Mouse (Mus musculus): Measurements from ENCODE around the gene Itgad. TPM values are rescaled to one million over a fixed set of nuclear protein-coding genes. Genes with fewer than 3 reads are reported as not detected.
"Not testable (repeated sequence)": the region's sequence is repeated elsewhere in the genome, so short reads cannot be mapped to it uniquely, and the experiment has no call there.

Gene Itgad
- polyA plus RNA-seq, 1 experiment from 2014 or later, result 0.63 TPM

DNA sequence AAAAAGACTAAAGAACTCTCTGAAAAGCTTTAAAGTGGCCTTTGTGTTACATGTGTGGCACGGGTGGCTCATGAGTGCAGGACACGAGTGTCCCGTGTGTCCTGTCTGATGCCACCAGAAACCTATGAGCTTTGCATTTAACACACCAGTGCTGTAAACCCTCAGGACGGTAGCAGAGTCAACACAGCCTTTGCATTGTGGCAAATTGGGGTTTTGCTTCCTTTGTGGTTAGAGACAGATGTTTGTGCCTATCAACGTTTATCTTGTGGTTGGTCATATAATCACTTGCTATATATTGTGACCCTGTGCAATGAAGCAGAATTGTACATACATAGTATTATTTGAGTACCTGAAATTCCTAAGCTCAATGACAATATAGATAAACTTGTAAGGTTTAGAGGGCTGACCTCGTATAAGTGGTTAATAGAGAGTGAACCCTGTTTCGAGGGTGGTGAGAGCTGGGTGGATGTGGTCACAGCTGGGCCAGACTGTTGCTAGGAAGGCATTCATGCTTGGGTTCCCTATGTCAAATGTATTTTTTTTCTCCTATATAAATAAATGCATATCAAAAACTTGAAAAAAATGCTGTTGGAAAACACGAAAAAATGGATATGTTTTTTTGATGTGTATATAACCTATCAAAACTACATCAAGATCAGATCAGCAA, 4.6 kb downstream of the Itgad start:
- not testable (repeated sequence) for H3K36me3 ChIP-seq (ENCODE audit: control insufficient read depth, insufficient read depth); H3K27ac ChIP-seq (ENCODE audit: low read length); ATAC-seq (replicated peaks; ENCODE audit: extremely low read depth, insufficient read depth, low FRiP score); H3K4me1 ChIP-seq (ENCODE audit: control insufficient read depth, insufficient read depth, low read length); H3K4me3 ChIP-seq (ENCODE audit: low read length); H3K9me3 ChIP-seq (replicated peaks; ENCODE audit: control insufficient read depth, low read length); H3K4me2 ChIP-seq (ENCODE audit: low read depth, low read length); H3K9ac ChIP-seq (ENCODE audit: low read length); H3K27me3 ChIP-seq (ENCODE audit: control insufficient read depth, insufficient read depth, low read length)
- 69% methylated on average over 7 of the region's 8 CpGs for WGBS

GRCm38 (mm10) chr7:128164001-128164400, 9.8 kb downstream of the Itgad start:
- WGBS, result 92% methylated on average over 4 of the region's 4 CpGs
- H3K4me2 ChIP-seq (ENCODE audit: low read depth, low read length), result no peak overlapping the region
- no peak overlapping the region for H3K27ac ChIP-seq (ENCODE audit: low read length)
- H3K9me3 ChIP-seq (replicated peaks; ENCODE audit: control insufficient read depth, low read length), result no peaks in the 10 kb centered on the region
- H3K9ac ChIP-seq (ENCODE audit: low read length), result no peak overlapping the region
- H3K27me3 ChIP-seq (ENCODE audit: control insufficient read depth, insufficient read depth, low read length), result no peaks in the 10 kb centered on the region
- ATAC-seq (replicated peaks; ENCODE audit: extremely low read depth, insufficient read depth, low FRiP score), result no peak
- H3K4me1 ChIP-seq (ENCODE audit: control insufficient read depth, insufficient read depth, low read length), result no peaks in the 10 kb centered on the region
- no peaks in the 10 kb centered on the region for H3K36me3 ChIP-seq (ENCODE audit: control insufficient read depth, insufficient read depth)
- H3K4me3 ChIP-seq (ENCODE audit: low read length), result no peak overlapping the region

DNA sequence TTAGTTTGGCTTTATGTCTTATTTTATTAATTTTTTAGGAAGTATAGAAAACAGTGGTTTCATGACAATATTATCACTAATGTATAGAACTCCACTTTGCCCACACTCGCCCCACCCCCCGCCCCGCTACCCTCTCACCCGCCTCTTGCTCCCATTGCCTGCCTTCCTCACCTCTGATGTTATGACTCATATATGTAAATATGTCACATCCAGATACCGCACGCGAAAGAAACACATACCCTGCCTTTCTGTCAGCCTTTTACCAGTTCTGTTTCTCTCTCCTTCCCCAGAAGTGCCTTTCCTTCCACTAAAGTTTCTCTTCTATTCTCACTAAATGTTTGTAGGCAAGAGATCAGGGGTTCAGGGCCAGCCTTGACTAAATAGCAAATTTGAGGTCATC, 12.2 kb downstream of the Itgad start:
- ATAC-seq (replicated peaks; ENCODE audit: extremely low read depth, insufficient read depth, low FRiP score), result no peak
- Histone ChIP-seq H3K9me3 (replicated peaks; ENCODE audit: control insufficient read depth, low read length) (no peaks in the 10 kb centered on the region), H3K27me3 (ENCODE audit: control insufficient read depth, insufficient read depth, low read length) (no peaks in the 10 kb centered on the region), H3K9ac (ENCODE audit: low read length) (no peak overlapping the region), H3K4me2 (ENCODE audit: low read depth, low read length) (no peak overlapping the region), H3K4me1 (ENCODE audit: control insufficient read depth, insufficient read depth, low read length) (no peaks in the 10 kb centered on the region), H3K36me3 (ENCODE audit: control insufficient read depth, insufficient read depth) (no peaks in the 10 kb centered on the region), H3K27ac (ENCODE audit: low read length) (no peak overlapping the region), H3K4me3 (ENCODE audit: low read length) (no peak overlapping the region)
- WGBS, result 63% methylated on average over 7 of the region's 7 CpGs

DNA sequence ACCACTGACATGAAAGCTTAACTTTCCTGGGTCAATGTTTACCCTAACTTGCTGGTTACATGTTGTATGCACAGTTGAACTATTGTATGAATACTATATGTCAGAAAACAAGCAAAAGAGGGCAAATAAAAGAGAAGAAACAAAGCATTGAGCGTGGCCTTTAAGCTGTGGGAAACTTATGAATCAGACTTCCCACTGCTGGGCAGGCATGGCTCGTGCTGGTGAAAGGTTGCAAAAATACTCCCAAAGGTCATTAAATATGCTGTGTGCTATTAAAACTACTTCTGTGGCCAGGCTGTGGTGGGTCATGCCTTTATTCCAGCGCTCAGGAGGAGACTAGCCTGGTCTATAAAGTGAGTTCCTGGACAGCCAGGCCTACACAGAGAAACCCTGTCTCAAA, 15.8 kb downstream of the Itgad start:
- Histone ChIP-seq H3K4me1 (ENCODE audit: control insufficient read depth, insufficient read depth, low read length) (no peaks in the 10 kb centered on the region), H3K27ac (ENCODE audit: low read length) (no peak overlapping the region), H3K36me3 (ENCODE audit: control insufficient read depth, insufficient read depth) (no peaks in the 10 kb centered on the region), H3K9me3 (replicated peaks; ENCODE audit: control insufficient read depth, low read length) (no peaks in the 10 kb centered on the region), H3K4me3 (ENCODE audit: low read length) (no peak overlapping the region), H3K27me3 (ENCODE audit: control insufficient read depth, insufficient read depth, low read length) (no peaks in the 10 kb centered on the region), H3K4me2 (ENCODE audit: low read depth, low read length) (no peak overlapping the region), H3K9ac (ENCODE audit: low read length) (no peak overlapping the region)
- WGBS, result 77% methylated on average over 3 of the region's 3 CpGs
- no peak for ATAC-seq (replicated peaks; ENCODE audit: extremely low read depth, insufficient read depth, low FRiP score)

DNA sequence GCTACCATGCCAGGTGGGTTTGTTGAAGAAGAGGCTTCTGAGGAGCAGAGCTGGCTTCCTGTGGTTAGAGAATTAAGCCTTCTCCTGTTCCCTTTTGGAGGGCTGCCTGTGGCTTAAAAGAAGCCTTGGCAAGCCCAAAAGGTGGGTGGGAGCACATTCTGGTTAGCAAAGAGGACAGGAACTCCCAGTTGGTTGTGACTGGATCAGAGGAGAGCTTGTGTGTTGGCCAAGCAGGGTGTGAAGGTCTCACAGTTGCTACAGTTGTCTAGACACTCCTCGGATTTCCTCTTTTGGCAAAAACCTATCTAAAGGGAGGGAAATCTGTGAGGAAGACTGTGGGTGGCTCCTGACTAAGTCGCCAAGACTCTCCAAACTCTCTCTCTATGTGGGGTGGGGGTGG, 24.2 kb downstream of the Itgad start:
- 37% methylated on average over 2 of the region's 2 CpGs for WGBS
- no peak for ATAC-seq (replicated peaks; ENCODE audit: extremely low read depth, insufficient read depth, low FRiP score)

DNA sequence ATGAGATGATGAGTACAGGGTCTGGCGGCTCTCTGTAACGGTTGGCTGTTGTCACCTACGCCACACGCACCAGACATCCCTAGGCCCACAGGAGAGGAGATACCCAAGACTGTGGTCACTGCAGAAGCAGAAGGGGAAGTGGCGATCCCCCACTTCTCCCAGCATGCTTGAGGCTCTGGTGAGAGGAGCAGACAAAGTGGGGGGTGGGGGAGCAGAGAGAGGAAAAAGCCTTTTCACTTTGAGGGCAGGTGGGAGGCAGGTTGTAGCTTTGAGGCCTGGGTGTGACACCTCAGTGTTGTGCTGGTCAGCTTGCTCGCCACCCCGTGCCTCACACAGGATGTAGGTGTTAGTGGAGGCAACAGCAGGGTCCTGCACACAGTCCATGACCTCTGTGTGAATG, 25.9 kb downstream of the Itgad start:
- Histone ChIP-seq H3K9ac (ENCODE audit: low read length) (no peak overlapping the region), H3K27ac (ENCODE audit: low read length) (no peak overlapping the region), H3K9me3 (replicated peaks; ENCODE audit: control insufficient read depth, low read length) (no peaks in the 10 kb centered on the region), H3K27me3 (ENCODE audit: control insufficient read depth, insufficient read depth, low read length) (no peaks in the 10 kb centered on the region), H3K4me3 (ENCODE audit: low read length) (no peak overlapping the region), H3K4me1 (ENCODE audit: control insufficient read depth, insufficient read depth, low read length) (no peaks in the 10 kb centered on the region), H3K36me3 (ENCODE audit: control insufficient read depth, insufficient read depth) (no peaks in the 10 kb centered on the region), H3K4me2 (ENCODE audit: low read depth, low read length) (no peak overlapping the region)
- WGBS, result 64% methylated on average over 7 of the region's 7 CpGs
- no peak for ATAC-seq (replicated peaks; ENCODE audit: extremely low read depth, insufficient read depth, low FRiP score)

More for the DNA sequence above, 24.2 kb downstream of the Itgad start:
- no peak overlapping the region for H3K9ac ChIP-seq (ENCODE audit: low read length)
- no peak overlapping the region for H3K27ac ChIP-seq (ENCODE audit: low read length)
- no peaks in the 10 kb centered on the region for H3K9me3 ChIP-seq (replicated peaks; ENCODE audit: control insufficient read depth, low read length)
- H3K4me3 ChIP-seq (ENCODE audit: low read length), result no peak overlapping the region
- no peak overlapping the region for H3K4me2 ChIP-seq (ENCODE audit: low read depth, low read length)
- no peaks in the 10 kb centered on the region for H3K27me3 ChIP-seq (ENCODE audit: control insufficient read depth, insufficient read depth, low read length)
- H3K36me3 ChIP-seq (ENCODE audit: control insufficient read depth, insufficient read depth), result no peaks in the 10 kb centered on the region
- no peaks in the 10 kb centered on the region for H3K4me1 ChIP-seq (ENCODE audit: control insufficient read depth, insufficient read depth, low read length)

DNA sequence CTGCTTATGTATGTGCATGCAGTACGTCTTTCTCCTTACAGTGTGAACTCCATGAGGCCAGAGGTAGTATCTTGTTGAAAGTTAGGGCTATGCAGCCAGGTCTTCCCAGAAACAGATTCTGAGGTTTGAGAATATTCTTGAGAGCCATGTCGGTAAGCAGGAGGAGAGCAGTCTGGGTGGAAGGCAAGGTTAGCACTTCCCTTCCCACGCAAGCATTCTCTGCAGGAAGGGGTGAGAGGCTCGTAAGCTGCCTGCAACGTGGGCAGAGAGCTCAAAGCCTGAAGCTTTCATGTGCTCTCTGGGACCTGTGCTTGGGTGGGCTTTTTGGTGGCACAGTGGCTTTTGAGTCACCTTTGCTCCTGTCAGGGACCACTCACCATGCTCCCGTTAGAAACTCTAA, 26.4 kb downstream of the Itgad start:
- WGBS, result 60% methylated on average over 6 of the region's 6 CpGs
- H3K9ac ChIP-seq (ENCODE audit: low read length), result no peak overlapping the region

GRCm38 (mm10) chr7:128181691-128182090, 27.5 kb downstream of the Itgad start:
- H3K27ac ChIP-seq (ENCODE audit: low read length), result no peak overlapping the region
- H3K27me3 ChIP-seq (ENCODE audit: control insufficient read depth, insufficient read depth, low read length), result no peaks in the 10 kb centered on the region
- no peaks in the 10 kb centered on the region for H3K4me1 ChIP-seq (ENCODE audit: control insufficient read depth, insufficient read depth, low read length)
- H3K9ac ChIP-seq (ENCODE audit: low read length), result no peak overlapping the region
- H3K4me2 ChIP-seq (ENCODE audit: low read depth, low read length), result no peak overlapping the region
- H3K9me3 ChIP-seq (replicated peaks; ENCODE audit: control insufficient read depth, low read length), result no peaks in the 10 kb centered on the region
- no peak overlapping the region for H3K4me3 ChIP-seq (ENCODE audit: low read length)
- 0 out of 2 replicates have a peak, but pooled peaks have one; percentile 45 for ATAC-seq (replicated peaks; ENCODE audit: extremely low read depth, insufficient read depth, low FRiP score)
- H3K36me3 ChIP-seq (ENCODE audit: control insufficient read depth, insufficient read depth), result no peaks in the 10 kb centered on the region
- 85% methylated on average over 10 of the region's 10 CpGs for WGBS

More for the DNA sequence above, 26.4 kb downstream of the Itgad start:
- Histone ChIP-seq H3K4me1 (ENCODE audit: control insufficient read depth, insufficient read depth, low read length) (no peaks in the 10 kb centered on the region), H3K9me3 (replicated peaks; ENCODE audit: control insufficient read depth, low read length) (no peaks in the 10 kb centered on the region), H3K4me3 (ENCODE audit: low read length) (no peak overlapping the region), H3K36me3 (ENCODE audit: control insufficient read depth, insufficient read depth) (no peaks in the 10 kb centered on the region), H3K27me3 (ENCODE audit: control insufficient read depth, insufficient read depth, low read length) (no peaks in the 10 kb centered on the region), H3K27ac (ENCODE audit: low read length) (no peak overlapping the region), H3K4me2 (ENCODE audit: low read depth, low read length) (no peak overlapping the region)
- ATAC-seq (replicated peaks; ENCODE audit: extremely low read depth, insufficient read depth, low FRiP score), result no peak

GRCm38 (mm10) chr7:128201607-128202006, 47.4 kb downstream of the Itgad start:
- peaks cover 12% of the 10 kb centered on the region for H3K4me1 ChIP-seq (ENCODE audit: control insufficient read depth, insufficient read depth, low read length)
- no peak overlapping the region for H3K4me2 ChIP-seq (ENCODE audit: low read depth, low read length)
- H3K27ac ChIP-seq (ENCODE audit: low read length), result no peak overlapping the region
- no peaks in the 10 kb centered on the region for H3K27me3 ChIP-seq (ENCODE audit: control insufficient read depth, insufficient read depth, low read length)
- H3K36me3 ChIP-seq (ENCODE audit: control insufficient read depth, insufficient read depth), result peaks cover 3% of the 10 kb centered on the region; the same call in 1 of the 2 replicates
- ATAC-seq (replicated peaks; ENCODE audit: extremely low read depth, insufficient read depth, low FRiP score), result no peak
- no peaks in the 10 kb centered on the region; the same call in 1 of the 2 replicates for H3K9me3 ChIP-seq (replicated peaks; ENCODE audit: control insufficient read depth, low read length)
- H3K9ac ChIP-seq (ENCODE audit: low read length), result no peak overlapping the region
- 92% methylated on average over 9 of the region's 9 CpGs for WGBS
- no peak overlapping the region for H3K4me3 ChIP-seq (ENCODE audit: low read length)
